Mouse (Mus musculus) left cerebral cortex, postnatal 4 days (tissue): ENCODE results near the gene Tnfaip2. TPM values are rescaled to one million over a fixed set of nuclear protein-coding genes. Genes with fewer than 3 reads are reported as not detected.
A peak's percentile ranks its signal among the peaks of the same experiment; 100 is the strongest.

Experiments
- DNase-seq: peaks from one replicate; pipeline ENCODE4 v3.0.0-alpha.2; 2022
- intact Hi-C: fragments of 180-260 bp; cut with DNase I; formaldehyde crosslinking; loops from one replicate; pipeline ENCODE4 v1.15.1; 2025
- total RNA-seq, 2 experiments: library from RNA; stranded (reverse); gene quantifications; 2 replicates each; pipeline ENCODE4 v1.2.3; 2021

The Tnfaip2 gene
- total RNA-seq, 2 experiments from 2014 or later: 0.38 to 0.50 TPM

- intact Hi-C loops: loop anchor here (2.0 kb wide), 1 partner anchor 31 kb away; no protein-coding TSS in a partner anchor
- peak; percentile 74 for DNase-seq
Measured at GRCm38 (mm10) chr12:111427438-111428113, 14.7 kb upstream of the Tnfaip2 start.

GRCm38 (mm10) chr12:111428364-111428763 lies 13.9 kb upstream of the Tnfaip2 start:
- DNase-seq: no peak
- intact Hi-C loops: no loop called here

GRCm38 (mm10) chr12:111428961-111429911 lies 13.0 kb upstream of the Tnfaip2 start:
- intact Hi-C loops: no loop called here

GRCm38 (mm10) chr12:111430049-111430867 lies 12.0 kb upstream of the Tnfaip2 start:
- intact Hi-C loops: no loop called here
- DNase-seq: no peak

More at GRCm38 (mm10) chr12:111428961-111429911, 13.0 kb upstream of the Tnfaip2 start:
- no peak for DNase-seq

GRCm38 (mm10) chr12:111430868-111431817 lies 11.1 kb upstream of the Tnfaip2 start:
- DNase-seq: no peak
- intact Hi-C loops: no loop called here

GRCm38 (mm10) chr12:111432097-111432496 lies 10.2 kb upstream of the Tnfaip2 start:
- intact Hi-C loops: no loop called here
- no peak for DNase-seq

- no peak for DNase-seq
- intact Hi-C loops: no loop called here
Measured at GRCm38 (mm10) chr12:111432751-111433331, 9.4 kb upstream of the Tnfaip2 start.

- no peak for DNase-seq
- intact Hi-C loops: no loop called here
Measured at GRCm38 (mm10) chr12:111434164-111434744, 8.0 kb upstream of the Tnfaip2 start.

GRCm38 (mm10) chr12:111434745-111435327 lies 7.4 kb upstream of the Tnfaip2 start:
- DNase-seq: no peak
- intact Hi-C loops: no loop called here

GRCm38 (mm10) chr12:111436170-111436569 lies 6.1 kb upstream of the Tnfaip2 start:
- intact Hi-C loops: no loop called here
- DNase-seq: no peak

- intact Hi-C loops: no loop called here
- DNase-seq: no peak
Measured at GRCm38 (mm10) chr12:111436640-111437039, 5.6 kb upstream of the Tnfaip2 start.

- no peak for DNase-seq
- intact Hi-C loops: no loop called here
Measured at GRCm38 (mm10) chr12:111437222-111437900, 4.9 kb upstream of the Tnfaip2 start.

GRCm38 (mm10) chr12:111438850-111439249 lies 3.4 kb upstream of the Tnfaip2 start:
- intact Hi-C loops: no loop called here
- no peak for DNase-seq

- no peak for DNase-seq
- intact Hi-C loops: no loop called here
Measured at GRCm38 (mm10) chr12:111440701-111441373, 1.4 kb upstream of the Tnfaip2 start.

- DNase-seq: no peak
Measured at GRCm38 (mm10) chr12:111441523-111441922, 746 bp upstream of the Tnfaip2 start.

GRCm38 (mm10) chr12:111443011-111443870 lies 972 bp downstream of the Tnfaip2 start:
- no peak for DNase-seq
- intact Hi-C loops: no loop called here

More at GRCm38 (mm10) chr12:111441523-111441922, 746 bp upstream of the Tnfaip2 start:
- intact Hi-C loops: no loop called here
